Mouse (Mus musculus) liver, adult 2 months (tissue): ENCODE results near the gene Nup62.

ENCODE experiments used
- CTCF ChIP-seq: fragments of 200-500 bp; IDR thresholded peaks from 2 replicates; pipeline ENCODE4 v1.5.1; 2011; ENCODE audit warnings: low read depth, low read length, control low read depth
- POLR2A ChIP-seq: fragments of 200-500 bp; IDR thresholded peaks from 2 replicates; pipeline ENCODE4 v1.6.1; 2011; ENCODE audit warnings: low read length, control low read depth; ENCODE audit not compliant: insufficient read depth; ENCODE audit errors: extremely low read depth

DNA sequence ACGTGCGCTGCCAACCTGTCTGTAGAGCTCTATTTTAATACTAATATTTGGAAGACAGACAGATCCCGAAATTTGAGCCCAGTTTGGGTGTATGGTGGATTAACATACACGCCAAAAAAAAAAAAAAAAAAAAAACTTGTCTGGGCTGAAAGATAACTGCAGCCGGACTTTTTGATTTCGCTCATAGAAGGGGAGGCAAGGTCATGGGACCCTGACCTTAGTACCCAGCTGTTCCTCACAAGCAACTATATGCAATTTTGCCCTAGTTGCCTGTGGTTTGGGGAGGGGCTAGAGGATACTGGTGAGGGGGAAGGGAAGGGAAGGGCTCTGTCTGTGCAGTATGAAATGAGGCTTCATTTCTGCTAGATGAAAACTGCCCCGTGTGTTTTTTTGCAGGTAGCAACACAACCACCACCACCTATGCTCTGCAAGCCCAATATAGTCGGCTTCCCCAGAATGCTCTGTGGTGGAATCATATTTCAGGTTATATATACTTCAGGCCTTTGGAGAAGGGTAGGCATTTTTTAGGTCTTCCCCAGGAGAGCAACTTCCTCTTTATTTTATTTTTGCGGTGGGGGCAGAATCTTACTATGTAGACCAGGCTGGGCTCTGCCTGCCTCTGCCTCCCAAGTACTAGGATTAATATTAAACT lies 40.5 kb downstream of the Nup62 start:
- no peak for TF ChIP-seq CTCF
- no peak for TF ChIP-seq POLR2A
